Mouse (Mus musculus): ENCODE data around the gene Tspyl3. TPM values are rescaled to one million over a fixed set of nuclear protein-coding genes. Genes with fewer than 3 reads are reported as not detected.

The Tspyl3 gene
- total RNA-seq, 1 experiment from 2014 or later: 7.7 TPM

GRCm38 (mm10) chr2:153237891-153238290, 12.7 kb upstream of the Tspyl3 start:
- no peak for ATAC-seq (ENCODE audit: extremely low read depth, insufficient number of reproducible peaks, low FRiP score, poor library complexity, severe bottlenecking)

GRCm38 (mm10) chr2:153237193-153237592, 12.0 kb upstream of the Tspyl3 start:
- no peak for ATAC-seq (ENCODE audit: extremely low read depth, insufficient number of reproducible peaks, low FRiP score, poor library complexity, severe bottlenecking)

- ATAC-seq (ENCODE audit: extremely low read depth, insufficient number of reproducible peaks, low FRiP score, poor library complexity, severe bottlenecking): no peak
Measured at GRCm38 (mm10) chr2:153228523-153228922, 3.3 kb upstream of the Tspyl3 start.

- no peak for ATAC-seq (ENCODE audit: extremely low read depth, insufficient number of reproducible peaks, low FRiP score, poor library complexity, severe bottlenecking)
Measured at GRCm38 (mm10) chr2:153227959-153228358, 2.7 kb upstream of the Tspyl3 start.

GRCm38 (mm10) chr2:153225595-153225953, 333 bp upstream of the Tspyl3 start:
- no peak for ATAC-seq (ENCODE audit: extremely low read depth, insufficient number of reproducible peaks, low FRiP score, poor library complexity, severe bottlenecking)

GRCm38 (mm10) chr2:153222566-153222965, 2.7 kb downstream of the Tspyl3 start:
- ATAC-seq (ENCODE audit: extremely low read depth, insufficient number of reproducible peaks, low FRiP score, poor library complexity, severe bottlenecking): no peak

- no peak for ATAC-seq (ENCODE audit: extremely low read depth, insufficient number of reproducible peaks, low FRiP score, poor library complexity, severe bottlenecking)
Measured at GRCm38 (mm10) chr2:153222130-153222529, 3.1 kb downstream of the Tspyl3 start.

- ATAC-seq (ENCODE audit: extremely low read depth, insufficient number of reproducible peaks, low FRiP score, poor library complexity, severe bottlenecking): no peak
Measured at GRCm38 (mm10) chr2:153221620-153222019, 3.6 kb downstream of the Tspyl3 start.

GRCm38 (mm10) chr2:153218516-153218915, 6.7 kb downstream of the Tspyl3 start:
- no peak for ATAC-seq (ENCODE audit: extremely low read depth, insufficient number of reproducible peaks, low FRiP score, poor library complexity, severe bottlenecking)

GRCm38 (mm10) chr2:153217826-153218340, 7.4 kb downstream of the Tspyl3 start:
- no peak for ATAC-seq (ENCODE audit: extremely low read depth, insufficient number of reproducible peaks, low FRiP score, poor library complexity, severe bottlenecking)

- no peak for ATAC-seq (ENCODE audit: extremely low read depth, insufficient number of reproducible peaks, low FRiP score, poor library complexity, severe bottlenecking)
Measured at GRCm38 (mm10) chr2:153215421-153215820, 9.8 kb downstream of the Tspyl3 start.

- ATAC-seq (ENCODE audit: extremely low read depth, insufficient number of reproducible peaks, low FRiP score, poor library complexity, severe bottlenecking): peak; percentile 76
Measured at GRCm38 (mm10) chr2:153214771-153215259, 10.4 kb downstream of the Tspyl3 start.

GRCm38 (mm10) chr2:153213351-153213750, 11.9 kb downstream of the Tspyl3 start:
- no peak for ATAC-seq (ENCODE audit: extremely low read depth, insufficient number of reproducible peaks, low FRiP score, poor library complexity, severe bottlenecking)

- ATAC-seq (ENCODE audit: extremely low read depth, insufficient number of reproducible peaks, low FRiP score, poor library complexity, severe bottlenecking): no peak
Measured at GRCm38 (mm10) chr2:153211451-153211850, 13.8 kb downstream of the Tspyl3 start.

GRCm38 (mm10) chr2:153209286-153209685, 16.0 kb downstream of the Tspyl3 start:
- ATAC-seq (ENCODE audit: extremely low read depth, insufficient number of reproducible peaks, low FRiP score, poor library complexity, severe bottlenecking): no peak

- ATAC-seq (ENCODE audit: extremely low read depth, insufficient number of reproducible peaks, low FRiP score, poor library complexity, severe bottlenecking): no peak
Measured at GRCm38 (mm10) chr2:153208149-153208548, 17.1 kb downstream of the Tspyl3 start.

GRCm38 (mm10) chr2:153202766-153203165, 22.5 kb downstream of the Tspyl3 start:
- ATAC-seq (ENCODE audit: extremely low read depth, insufficient number of reproducible peaks, low FRiP score, poor library complexity, severe bottlenecking): no peak

- ATAC-seq (ENCODE audit: extremely low read depth, insufficient number of reproducible peaks, low FRiP score, poor library complexity, severe bottlenecking): 0 out of 2 replicates have a peak, but pooled peaks have one; percentile 13
Measured at GRCm38 (mm10) chr2:153199114-153199513, 26.1 kb downstream of the Tspyl3 start.

- ATAC-seq (ENCODE audit: extremely low read depth, insufficient number of reproducible peaks, low FRiP score, poor library complexity, severe bottlenecking): no peak
Measured at GRCm38 (mm10) chr2:153198485-153198884, 26.8 kb downstream of the Tspyl3 start.

- ATAC-seq (ENCODE audit: extremely low read depth, insufficient number of reproducible peaks, low FRiP score, poor library complexity, severe bottlenecking): no peak
Measured at GRCm38 (mm10) chr2:153194255-153194654, 31.0 kb downstream of the Tspyl3 start.

- ATAC-seq (ENCODE audit: extremely low read depth, insufficient number of reproducible peaks, low FRiP score, poor library complexity, severe bottlenecking): no peak
Measured at GRCm38 (mm10) chr2:153191242-153191641, 34.0 kb downstream of the Tspyl3 start.
